Mouse (Mus musculus): ENCODE data around the gene Slc32a1. TPM values are rescaled to one million over a fixed set of nuclear protein-coding genes. Genes with fewer than 3 reads are reported as not detected.

The Slc32a1 gene
- polyA plus RNA-seq, 1 experiment from 2014 or later = 8.7 TPM

GRCm38 (mm10) chr2:158609681-158610080 is 886 bp upstream of the Slc32a1 start:
- peak; percentile 53 for DNase-seq (ENCODE audit: low spot score)

DNA sequence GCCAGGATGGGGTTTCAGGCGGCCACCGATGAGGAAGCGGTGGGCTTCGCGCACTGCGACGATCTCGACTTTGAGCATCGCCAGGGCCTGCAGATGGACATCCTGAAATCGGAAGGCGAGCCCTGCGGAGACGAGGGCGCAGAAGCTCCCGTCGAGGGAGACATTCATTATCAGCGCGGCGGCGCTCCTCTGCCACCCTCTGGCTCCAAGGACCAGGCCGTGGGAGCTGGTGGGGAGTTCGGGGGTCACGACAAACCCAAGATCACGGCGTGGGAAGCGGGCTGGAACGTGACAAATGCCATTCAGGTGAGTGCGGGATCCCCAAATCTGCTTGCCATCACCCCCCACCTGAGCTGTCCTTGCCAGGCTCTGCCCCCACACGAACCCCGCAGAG is 756 bp downstream of the Slc32a1 start:
- ATAC-seq (ENCODE audit: low FRiP score) = no peak
- WGBS = 1% methylated on average over 30 of the region's 30 CpGs
- Histone ChIP-seq H3K4me2 (replicated peaks) (peak overlapping the region; percentile 66), H3K27ac (peak overlapping the region; percentile 97), H3K4me3 (replicated peaks; ENCODE audit: low read length) (peak overlapping the region; percentile 54), H3K27me3 (ENCODE audit: control insufficient read depth, insufficient read depth, low read length) (peaks cover 86% of the 10 kb centered on the region), H3K9me3 (ENCODE audit: control insufficient read depth, low read length) (no peaks in the 10 kb centered on the region), H3K36me3 (replicated peaks; ENCODE audit: control insufficient read depth, insufficient read depth) (0 out of 2 replicates have a peak, but pooled peaks cover 7% of the 10 kb centered on the region), H3K9ac (peak overlapping the region; percentile 89), H3K4me1 (replicated peaks; ENCODE audit: control insufficient read depth, insufficient read depth, low read length) (peaks cover 11% of the 10 kb centered on the region; the same call in 1 of the 2 replicates)
- no peak for DNase-seq (ENCODE audit: low spot score)

More at GRCm38 (mm10) chr2:158609681-158610080, 886 bp upstream of the Slc32a1 start:
- Histone ChIP-seq H3K4me2 (replicated peaks) (peak overlapping the region; percentile 66), H3K9ac (peak overlapping the region; percentile 89), H3K36me3 (replicated peaks; ENCODE audit: control insufficient read depth, insufficient read depth) (0 out of 2 replicates have a peak, but pooled peaks cover 4% of the 10 kb centered on the region), H3K4me1 (replicated peaks; ENCODE audit: control insufficient read depth, insufficient read depth, low read length) (peaks cover 16% of the 10 kb centered on the region), H3K4me3 (replicated peaks; ENCODE audit: low read length) (peak overlapping the region; percentile 54), H3K9me3 (ENCODE audit: control insufficient read depth, low read length) (no peaks in the 10 kb centered on the region), H3K27me3 (ENCODE audit: control insufficient read depth, insufficient read depth, low read length) (peaks cover 73% of the 10 kb centered on the region), H3K27ac (peak overlapping the region; percentile 97)
- WGBS = under 1% methylated on average over 27 of the region's 27 CpGs
- ATAC-seq (ENCODE audit: low FRiP score) = no peak

DNA sequence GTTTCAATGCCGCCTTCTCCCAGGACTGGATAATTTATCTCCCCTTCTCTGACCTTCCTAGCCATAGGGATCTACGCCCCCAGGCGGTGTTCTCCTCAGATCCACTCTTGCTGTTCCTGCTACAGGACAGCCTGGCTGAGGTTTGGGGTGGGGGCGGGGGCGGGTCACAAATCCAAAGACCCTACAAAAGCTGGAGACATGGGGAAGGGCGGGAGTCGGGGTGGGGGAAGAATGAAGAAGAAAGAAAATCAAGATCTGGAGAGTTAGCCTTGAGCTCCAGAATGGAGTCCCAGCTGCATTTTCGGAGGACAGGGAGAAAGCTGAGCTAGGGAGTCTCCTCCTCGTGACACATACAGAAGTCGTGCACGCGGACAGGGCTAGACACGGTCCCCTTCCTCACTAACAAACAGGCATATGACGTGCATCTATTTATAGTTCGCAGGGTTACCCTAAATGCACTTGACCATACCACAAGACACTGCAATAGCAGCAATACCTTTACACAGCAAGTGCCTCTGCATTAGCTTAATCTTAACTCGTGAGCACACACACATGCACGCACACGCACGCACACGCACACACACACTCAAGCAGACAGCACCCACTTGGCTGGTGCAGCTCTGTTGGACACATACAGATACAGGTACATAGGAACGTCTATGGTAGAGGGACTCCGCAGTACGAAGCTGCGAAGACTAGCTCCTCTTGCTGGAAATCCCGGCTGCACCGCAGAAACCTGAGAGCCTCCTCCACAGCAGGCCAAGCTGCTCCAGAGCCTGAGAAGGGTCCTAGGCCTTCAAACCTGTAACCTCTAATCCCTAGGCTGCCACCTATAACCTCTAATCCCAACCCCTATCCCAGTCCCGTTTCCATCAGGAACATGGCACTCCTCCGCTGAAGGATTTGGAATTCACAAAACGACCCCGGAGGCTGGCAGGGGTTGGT is 1.4 kb downstream of the Slc32a1 start:
- no peak for ATAC-seq (ENCODE audit: low FRiP score)
- Histone ChIP-seq H3K9me3 (ENCODE audit: control insufficient read depth, low read length) (no peaks in the 10 kb centered on the region), H3K4me1 (replicated peaks; ENCODE audit: control insufficient read depth, insufficient read depth, low read length) (peaks cover 11% of the 10 kb centered on the region; the same call in 1 of the 2 replicates), H3K4me3 (replicated peaks; ENCODE audit: low read length) (peak overlapping the region; percentile 54), H3K9ac (peak overlapping the region; percentile 89), H3K27me3 (ENCODE audit: control insufficient read depth, insufficient read depth, low read length) (peaks cover 88% of the 10 kb centered on the region), H3K27ac (peak overlapping the region; percentile 97), H3K36me3 (replicated peaks; ENCODE audit: control insufficient read depth, insufficient read depth) (0 out of 2 replicates have a peak, but pooled peaks cover 7% of the 10 kb centered on the region), H3K4me2 (replicated peaks) (peak overlapping the region; percentile 66)
- WGBS = under 1% methylated on average over 30 of the region's 30 CpGs
- peak; percentile 36 for DNase-seq (ENCODE audit: low spot score)

DNA sequence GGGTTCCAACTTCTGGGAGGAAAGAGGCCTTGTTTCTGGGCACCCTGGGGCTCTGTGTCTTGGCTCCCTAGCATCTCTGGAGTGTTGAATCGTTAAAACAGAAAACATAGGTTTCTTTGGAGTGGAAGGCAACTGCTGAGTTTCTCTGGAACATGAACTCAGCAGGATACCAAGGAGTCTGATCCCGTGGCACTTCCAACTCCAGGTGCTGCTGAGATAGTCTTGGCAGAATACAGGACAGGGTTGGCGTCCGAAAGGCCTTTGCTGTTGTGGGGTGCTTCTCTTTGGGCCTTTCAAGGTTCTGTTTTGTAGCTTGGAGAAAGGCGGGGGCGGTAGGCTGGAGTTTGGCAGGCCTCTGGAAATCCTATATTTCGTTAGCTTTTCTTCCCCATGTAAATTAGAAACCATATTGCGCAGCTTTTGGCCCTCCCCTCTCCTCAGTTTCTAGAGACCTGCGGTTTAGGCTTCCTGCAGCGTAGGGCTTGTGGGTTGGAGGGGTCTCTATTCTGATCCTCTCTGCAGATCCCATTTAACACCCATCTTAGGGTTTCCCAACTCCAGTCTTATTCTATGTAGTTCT is 2.2 kb downstream of the Slc32a1 start:
- Histone ChIP-seq H3K27me3 (ENCODE audit: control insufficient read depth, insufficient read depth, low read length) (peaks cover 88% of the 10 kb centered on the region), H3K36me3 (replicated peaks; ENCODE audit: control insufficient read depth, insufficient read depth) (0 out of 2 replicates have a peak, but pooled peaks cover 7% of the 10 kb centered on the region), H3K4me2 (replicated peaks) (peak overlapping the region; percentile 66), H3K27ac (peak overlapping the region; percentile 97), H3K9ac (peak overlapping the region; percentile 89), H3K9me3 (ENCODE audit: control insufficient read depth, low read length) (no peaks in the 10 kb centered on the region), H3K4me3 (replicated peaks; ENCODE audit: low read length) (peak overlapping the region; percentile 54), H3K4me1 (replicated peaks; ENCODE audit: control insufficient read depth, insufficient read depth, low read length) (peaks cover 11% of the 10 kb centered on the region; the same call in 1 of the 2 replicates)
- ATAC-seq (ENCODE audit: low FRiP score) (no peak), DNase-seq (ENCODE audit: low spot score) (peak; percentile 50)
- WGBS = 2% methylated on average over 10 of the region's 10 CpGs

DNA sequence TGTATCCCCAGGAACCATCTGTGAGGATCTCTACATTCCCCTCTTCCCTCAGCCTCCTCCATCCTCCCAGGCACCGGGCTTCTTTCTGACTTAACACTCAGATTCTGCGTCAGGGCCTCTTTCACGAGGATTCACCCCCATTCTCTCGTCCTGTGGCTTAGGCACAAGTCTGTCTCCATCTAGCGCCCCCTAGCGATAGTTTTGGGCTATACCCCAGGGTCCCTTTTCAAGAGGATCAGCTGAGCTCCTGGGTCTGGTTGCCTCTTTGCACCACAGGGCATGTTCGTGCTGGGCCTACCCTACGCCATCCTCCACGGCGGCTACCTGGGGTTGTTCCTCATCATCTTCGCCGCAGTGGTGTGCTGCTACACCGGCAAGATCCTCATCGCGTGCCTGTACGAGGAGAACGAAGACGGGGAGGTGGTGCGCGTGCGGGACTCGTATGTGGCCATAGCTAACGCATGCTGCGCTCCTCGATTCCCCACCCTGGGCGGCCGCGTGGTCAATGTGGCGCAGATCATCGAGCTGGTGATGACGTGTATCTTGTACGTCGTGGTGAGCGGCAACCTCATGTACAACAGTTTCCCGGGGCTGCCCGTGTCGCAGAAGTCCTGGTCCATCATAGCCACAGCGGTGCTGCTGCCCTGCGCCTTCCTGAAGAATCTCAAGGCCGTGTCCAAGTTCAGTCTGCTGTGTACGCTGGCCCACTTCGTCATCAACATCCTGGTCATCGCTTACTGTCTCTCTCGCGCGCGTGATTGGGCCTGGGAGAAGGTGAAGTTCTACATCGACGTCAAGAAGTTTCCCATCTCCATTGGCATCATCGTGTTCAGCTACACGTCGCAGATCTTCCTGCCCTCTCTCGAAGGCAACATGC is 3.2 kb downstream of the Slc32a1 start:
- ATAC-seq (ENCODE audit: low FRiP score) = no peak
- peak overlapping the region; percentile 54 for H3K4me3 ChIP-seq (replicated peaks; ENCODE audit: low read length)
- peaks cover 11% of the 10 kb centered on the region; the same call in 1 of the 2 replicates for H3K4me1 ChIP-seq (replicated peaks; ENCODE audit: control insufficient read depth, insufficient read depth, low read length)
- DNase-seq (ENCODE audit: low spot score) = peak; percentile 87
- H3K4me2 ChIP-seq (replicated peaks) = peak overlapping the region; percentile 66
- 0 out of 2 replicates have a peak, but pooled peaks cover 7% of the 10 kb centered on the region for H3K36me3 ChIP-seq (replicated peaks; ENCODE audit: control insufficient read depth, insufficient read depth)
- no peaks in the 10 kb centered on the region for H3K9me3 ChIP-seq (ENCODE audit: control insufficient read depth, low read length)
- peaks cover 93% of the 10 kb centered on the region for H3K27me3 ChIP-seq (ENCODE audit: control insufficient read depth, insufficient read depth, low read length)
- H3K9ac ChIP-seq = peak overlapping the region; percentile 89
- 4% methylated on average over 53 of the region's 53 CpGs for WGBS
- H3K27ac ChIP-seq = peak overlapping the region; percentile 97

- peaks cover 11% of the 10 kb centered on the region; the same call in 1 of the 2 replicates for H3K4me1 ChIP-seq (replicated peaks; ENCODE audit: control insufficient read depth, insufficient read depth, low read length)
- peak overlapping the region; percentile 89 for H3K9ac ChIP-seq
- H3K27ac ChIP-seq = peak overlapping the region; percentile 97
- H3K4me2 ChIP-seq (replicated peaks) = peak overlapping the region; percentile 66
- H3K36me3 ChIP-seq (replicated peaks; ENCODE audit: control insufficient read depth, insufficient read depth) = 0 out of 2 replicates have a peak, but pooled peaks cover 7% of the 10 kb centered on the region
- peak overlapping the region; percentile 54 for H3K4me3 ChIP-seq (replicated peaks; ENCODE audit: low read length)
- ATAC-seq (ENCODE audit: low FRiP score) = no peak
- 3% methylated on average over 47 of the region's 47 CpGs for WGBS
- no peak for DNase-seq (ENCODE audit: low spot score)
- H3K27me3 ChIP-seq (ENCODE audit: control insufficient read depth, insufficient read depth, low read length) = peaks cover 92% of the 10 kb centered on the region
- H3K9me3 ChIP-seq (ENCODE audit: control insufficient read depth, low read length) = no peaks in the 10 kb centered on the region
These were observed 3.9 kb downstream of the Slc32a1 start for GRCm38 (mm10) chr2:158614418-158614955.

DNA sequence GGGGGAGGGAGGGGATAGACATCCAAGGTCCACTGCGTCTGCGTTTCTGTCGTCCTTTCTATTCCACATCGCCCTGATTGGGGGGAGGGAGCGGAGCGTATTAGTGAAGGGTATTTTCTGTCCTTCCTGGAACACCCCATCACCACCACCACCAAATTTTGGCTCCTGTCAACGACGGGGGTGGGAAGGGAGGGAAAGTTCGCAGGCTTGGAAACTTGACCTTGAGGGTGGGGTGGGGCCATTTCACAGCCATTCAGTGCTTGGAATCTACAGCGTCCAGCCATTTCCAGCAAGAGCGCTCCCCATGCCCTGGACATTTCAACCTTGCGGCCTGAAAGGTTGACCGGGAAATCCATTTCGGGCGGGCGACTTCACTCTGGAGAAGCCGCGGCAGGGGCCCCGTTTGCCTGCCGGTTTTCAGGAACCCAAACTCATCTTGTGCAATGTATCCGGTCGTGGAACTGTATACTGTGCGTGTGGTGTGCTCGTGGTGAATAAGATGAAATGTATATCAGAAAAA is 4.7 kb downstream of the Slc32a1 start:
- H3K9me3 ChIP-seq (ENCODE audit: control insufficient read depth, low read length) = no peaks in the 10 kb centered on the region
- peak overlapping the region; percentile 89 for H3K9ac ChIP-seq
- peaks cover 85% of the 10 kb centered on the region for H3K27me3 ChIP-seq (ENCODE audit: control insufficient read depth, insufficient read depth, low read length)
- peak overlapping the region; percentile 66 for H3K4me2 ChIP-seq (replicated peaks)
- DNase-seq (ENCODE audit: low spot score) (no peak), ATAC-seq (ENCODE audit: low FRiP score) (no peak)
- peaks cover 11% of the 10 kb centered on the region; the same call in 1 of the 2 replicates for H3K4me1 ChIP-seq (replicated peaks; ENCODE audit: control insufficient read depth, insufficient read depth, low read length)
- under 1% methylated on average over 24 of the region's 24 CpGs for WGBS
- H3K27ac ChIP-seq = peak overlapping the region; percentile 97
- H3K36me3 ChIP-seq (replicated peaks; ENCODE audit: control insufficient read depth, insufficient read depth) = 0 out of 2 replicates have a peak, but pooled peaks cover 7% of the 10 kb centered on the region
- peak overlapping the region; percentile 54 for H3K4me3 ChIP-seq (replicated peaks; ENCODE audit: low read length)

GRCm38 (mm10) chr2:158615702-158616101 is 5.1 kb downstream of the Slc32a1 start:
- Histone ChIP-seq H3K4me1 (replicated peaks; ENCODE audit: control insufficient read depth, insufficient read depth, low read length) (peaks cover 11% of the 10 kb centered on the region; the same call in 1 of the 2 replicates), H3K9me3 (ENCODE audit: control insufficient read depth, low read length) (no peaks in the 10 kb centered on the region), H3K4me3 (replicated peaks; ENCODE audit: low read length) (peak overlapping the region; percentile 54), H3K27ac (peak overlapping the region; percentile 97), H3K9ac (peak overlapping the region; percentile 89), H3K36me3 (replicated peaks; ENCODE audit: control insufficient read depth, insufficient read depth) (0 out of 2 replicates have a peak, but pooled peaks cover 7% of the 10 kb centered on the region), H3K27me3 (ENCODE audit: control insufficient read depth, insufficient read depth, low read length) (peaks cover 80% of the 10 kb centered on the region), H3K4me2 (replicated peaks) (peak overlapping the region; percentile 66)
- DNase-seq (ENCODE audit: low spot score) = no peak
- ATAC-seq (ENCODE audit: low FRiP score) = no peak
- WGBS = 2% methylated on average over 13 of the region's 13 CpGs

Data from hindbrain, embryonic 14.5 days (tissue).